Mouse (Mus musculus) heart, embryonic 14.5 days (tissue): ENCODE measurements around the gene Mepce. TPM values are rescaled to one million over a fixed set of nuclear protein-coding genes. Genes with fewer than 3 reads are reported as not detected.

Experiments
- ATAC-seq: fragments of 200-750 bp; cut with Nextera tagmentation; 2 replicates; pipeline ENCODE4 v1.8.0; 2017; ENCODE audit warnings: low read depth, moderate TSS enrichment; ENCODE audit not compliant: insufficient number of reproducible peaks, insufficient read depth, low FRiP score
- H3K27ac ChIP-seq, 2 experiments: fragments of 200-500 bp in 1 of 2; fragments of 300-500 bp in 1 of 2; sonication (generic) in 1 of 2; replicated peaks in 1 of 2; 2 replicates each; pipeline ENCODE4 v1.5.1; 2012 to 2014; ENCODE audit warnings: low read depth in 2 of 2, low read length in 2 of 2, control low read depth in 1 of 2, mild to moderate bottlenecking in 1 of 2, mixed read lengths in 1 of 2; ENCODE audit not compliant: control insufficient read depth in 1 of 2, insufficient read depth in 1 of 2
- H3K27me3 ChIP-seq: fragments of 300-500 bp; sonication (generic); 2 replicates; pipeline ENCODE4 v1.6.1; 2014; ENCODE audit warnings: mild to moderate bottlenecking, low read length, control low read depth; ENCODE audit not compliant: control insufficient read depth, insufficient read depth
- H3K36me3 ChIP-seq: fragments of 300-500 bp; sonication (generic); 2 replicates; pipeline ENCODE4 v1.6.1; 2014; ENCODE audit warnings: mild to moderate bottlenecking, control low read depth, low read length, mixed read lengths; ENCODE audit not compliant: control insufficient read depth, insufficient read depth
- H3K4me1 ChIP-seq, 2 experiments: fragments of 200-500 bp in 1 of 2; fragments of 300-500 bp in 1 of 2; sonication (generic) in 1 of 2; 2 replicates each; pipeline ENCODE4 v1.6.1; 2012 to 2014; ENCODE audit warnings: low read length in 2 of 2, control low read depth in 1 of 2, mixed read lengths in 1 of 2; ENCODE audit not compliant: control insufficient read depth in 2 of 2, insufficient read depth in 2 of 2
- H3K4me2 ChIP-seq: fragments of 300-500 bp; sonication (generic); 2 replicates; pipeline ENCODE4 v1.6.1; 2014; ENCODE audit warnings: mild to moderate bottlenecking, low read length
- H3K4me3 ChIP-seq, 2 experiments: fragments of 200-500 bp in 1 of 2; fragments of 300-500 bp in 1 of 2; sonication (generic) in 1 of 2; 2 replicates each; pipeline ENCODE4 v1.5.1; 2012 to 2014; ENCODE audit warnings: low read length in 2 of 2, mild to moderate bottlenecking in 2 of 2, control low read depth in 1 of 2, low read depth in 1 of 2, moderate library complexity in 1 of 2; ENCODE audit not compliant: control insufficient read depth in 1 of 2, insufficient read depth in 1 of 2
- H3K9ac ChIP-seq: fragments of 300-500 bp; sonication (generic); 2 replicates; pipeline ENCODE4 v1.6.1; 2014; ENCODE audit warnings: mild to moderate bottlenecking, low read length
- H3K9me3 ChIP-seq: fragments of 300-500 bp; sonication (generic); 2 replicates; pipeline ENCODE4 v1.6.1; 2016; ENCODE audit warnings: low read length, control low read depth; ENCODE audit not compliant: control insufficient read depth
- WGBS: fragments of 180-500 bp; shearing (Covaris S2); extraction: QIAGEN DNeasy Blood & Tissue Kit; methylation state at CpG from one replicate; pipeline ENCODE4 v1.1.7; 2014; 5-methylcytosine and 5-hydroxymethylcytosine counted together
- polyA plus RNA-seq: library from polyadenylated mRNA; unstranded; fragments of >200 nt; fragmentation: Nextera tagmentation; extraction: Ambion mirVana; gene quantifications from 2 replicates; pipeline ENCODE4 v1.2.1, GENCODE M21; 2014

Gene Mepce
- polyA plus RNA-seq, 1 experiment from 2014 or later: 9.2 TPM

DNA sequence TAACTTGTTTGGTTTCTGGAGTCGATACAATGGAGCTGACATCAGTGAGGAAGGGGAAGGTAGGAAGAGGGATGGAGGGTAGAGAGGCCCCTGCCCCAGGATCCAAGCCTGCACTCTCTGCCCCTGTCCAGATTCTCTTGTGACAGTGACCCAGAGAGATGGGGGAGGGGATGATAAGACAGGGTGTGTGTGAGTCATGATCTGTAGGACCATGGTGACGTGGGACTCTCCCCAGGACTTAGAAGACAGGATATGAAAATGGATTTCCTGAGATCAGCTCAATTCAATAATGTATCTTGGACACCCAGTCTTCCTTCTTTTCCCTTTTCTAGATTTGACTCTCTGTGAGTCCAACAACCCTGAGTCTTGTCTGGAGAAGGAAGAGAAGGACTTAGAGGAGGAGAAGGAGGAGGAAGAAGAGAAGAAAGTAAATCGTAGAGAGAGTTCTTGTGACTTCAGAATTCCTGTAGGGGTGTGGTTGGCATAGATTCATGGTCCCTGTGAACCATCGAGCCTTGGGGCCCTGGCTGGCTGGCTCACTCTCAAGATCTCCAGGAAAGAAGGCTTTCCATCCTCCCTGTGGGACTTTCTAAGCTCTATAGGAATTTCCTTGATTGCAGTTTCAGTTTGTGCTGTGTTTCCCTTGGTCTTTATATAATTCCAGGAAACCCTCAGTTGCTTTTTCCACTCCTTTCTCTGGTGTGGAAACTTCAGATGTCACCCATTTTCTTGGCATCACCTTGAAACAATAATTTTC lies 30.2 kb upstream of the Mepce start:
- H3K4me2 ChIP-seq: no peak overlapping the region
- no peak overlapping the region for H3K4me3 ChIP-seq
- H3K36me3 ChIP-seq: no peaks in the 10 kb centered on the region
- no peaks in the 10 kb centered on the region for H3K9me3 ChIP-seq
- ATAC-seq: no peak; the same call in 1 of the 2 replicates
- no peak overlapping the region for H3K9ac ChIP-seq
- H3K27me3 ChIP-seq: no peaks in the 10 kb centered on the region
- peak overlapping the region; percentile 54 to 60; a peak in 3 of 4 replicates for H3K27ac ChIP-seq
- WGBS: 49% methylated on average over 4 of the region's 4 CpGs
- H3K4me1 ChIP-seq: no peaks in the 10 kb centered on the region

DNA sequence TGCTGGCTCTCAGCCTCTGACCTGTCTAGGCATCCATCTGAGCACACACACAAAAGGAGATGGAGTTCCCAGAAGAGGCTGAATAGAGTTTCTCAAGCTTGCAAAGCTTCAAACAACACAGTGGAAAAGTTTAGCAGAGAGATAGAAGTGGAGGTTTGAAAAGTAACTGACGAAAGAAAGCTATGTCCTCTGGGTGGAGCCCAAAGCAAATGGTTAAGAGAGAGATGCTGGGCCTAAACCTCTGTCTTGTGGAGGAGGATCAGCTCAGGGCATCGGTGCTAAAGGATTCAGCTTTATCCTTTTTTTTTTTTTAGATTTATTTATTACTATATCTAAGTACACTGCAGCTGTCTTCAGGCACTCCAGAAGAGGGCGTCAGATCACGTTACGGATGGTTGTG lies 20.9 kb upstream of the Mepce start:
- 80% methylated on average over 5 of the region's 5 CpGs for WGBS
- ATAC-seq: no peak
- no peaks in the 10 kb centered on the region for H3K4me1 ChIP-seq
- no peaks in the 10 kb centered on the region for H3K27me3 ChIP-seq
- H3K9ac ChIP-seq: no peak overlapping the region
- H3K4me2 ChIP-seq: no peak overlapping the region
- H3K4me3 ChIP-seq: no peak overlapping the region
- H3K27ac ChIP-seq: no peak overlapping the region
- no peaks in the 10 kb centered on the region for H3K9me3 ChIP-seq
- H3K36me3 ChIP-seq: no peaks in the 10 kb centered on the region

DNA sequence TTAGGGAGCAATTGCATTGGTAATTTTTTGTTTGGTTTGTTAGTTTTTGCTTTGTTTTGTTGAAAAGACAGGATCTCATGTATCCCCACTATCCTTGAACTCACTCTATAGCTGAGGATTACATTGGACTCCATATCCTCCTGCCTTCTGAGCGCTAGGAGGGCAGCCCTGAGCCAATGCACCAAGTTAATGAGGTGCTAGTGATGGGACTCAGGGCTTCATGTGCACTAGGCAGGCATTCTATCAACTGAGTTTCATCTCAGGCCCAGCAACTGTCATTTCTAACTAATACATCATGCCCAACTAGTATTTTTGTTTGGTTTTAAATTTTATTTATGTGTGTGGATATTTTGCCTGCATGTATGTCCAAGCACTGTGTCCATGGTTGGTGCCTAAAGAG lies 18.7 kb upstream of the Mepce start:
- Histone ChIP-seq H3K9ac (no peak overlapping the region), H3K4me2 (no peak overlapping the region), H3K9me3 (no peaks in the 10 kb centered on the region), H3K27ac (no peak overlapping the region), H3K4me3 (no peak overlapping the region), H3K27me3 (no peaks in the 10 kb centered on the region), H3K4me1 (no peaks in the 10 kb centered on the region), H3K36me3 (no peaks in the 10 kb centered on the region)
- ATAC-seq: no peak
- WGBS: 71% methylated on average over 1 of the region's 1 CpGs

DNA sequence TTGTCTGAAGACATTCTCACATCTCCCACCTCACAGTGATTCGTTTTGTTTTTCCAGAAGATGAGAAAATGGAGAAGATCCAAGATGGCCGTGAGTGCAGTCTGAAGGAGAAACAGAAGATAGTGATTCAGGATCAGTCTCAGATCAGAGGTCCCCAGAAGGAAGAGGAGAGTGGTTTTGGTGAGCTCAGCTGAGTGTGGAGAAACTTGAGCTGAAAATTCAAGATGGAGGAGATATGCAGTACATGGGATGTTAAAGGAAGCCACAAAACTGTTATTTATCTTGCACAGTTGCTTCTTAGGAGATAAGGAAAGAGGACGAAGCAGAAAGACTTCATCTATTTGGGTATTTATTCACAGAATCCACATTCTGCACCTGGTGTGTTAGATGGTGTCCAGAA lies 13.5 kb upstream of the Mepce start:
- no peak overlapping the region for H3K27ac ChIP-seq
- peaks cover 0 to 2% of the 10 kb centered on the region in 2 experiments; a peak in 2 of 4 replicates for H3K4me1 ChIP-seq
- ATAC-seq: no peak
- H3K27me3 ChIP-seq: no peaks in the 10 kb centered on the region
- 57% methylated on average over 3 of the region's 3 CpGs for WGBS
- no peak overlapping the region for H3K9ac ChIP-seq
- H3K9me3 ChIP-seq: no peaks in the 10 kb centered on the region
- H3K4me2 ChIP-seq: no peak overlapping the region
- no peak overlapping the region for H3K4me3 ChIP-seq
- H3K36me3 ChIP-seq: no peaks in the 10 kb centered on the region

DNA sequence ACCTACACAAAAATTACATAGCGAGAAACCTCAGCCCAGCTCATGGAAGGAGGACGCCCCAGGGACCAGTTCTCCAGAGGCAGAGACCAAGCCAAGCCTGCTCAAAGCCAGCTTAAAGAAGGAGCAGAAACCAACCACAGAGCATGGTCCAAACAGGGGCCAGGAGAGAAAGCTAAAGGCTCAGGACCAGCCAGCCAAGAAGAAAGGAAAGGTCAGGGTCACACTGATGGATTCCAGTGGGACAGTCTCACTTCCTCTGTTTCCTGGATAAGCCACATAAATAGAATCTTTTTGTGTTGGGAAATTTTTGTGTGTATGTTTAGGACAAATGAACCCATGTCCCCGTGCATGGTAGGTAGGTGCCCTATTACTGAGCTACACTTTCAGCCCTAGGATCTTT lies 9.2 kb upstream of the Mepce start:
- Histone ChIP-seq H3K9me3 (no peaks in the 10 kb centered on the region), H3K27me3 (no peaks in the 10 kb centered on the region), H3K4me2 (no peak overlapping the region), H3K4me3 (no peak overlapping the region), H3K9ac (no peak overlapping the region), H3K4me1 (peaks cover 0 to 2% of the 10 kb centered on the region in 2 experiments; a peak in 2 of 4 replicates), H3K36me3 (no peaks in the 10 kb centered on the region), H3K27ac (no peak overlapping the region)
- ATAC-seq: no peak
- 74% methylated on average over 3 of the region's 3 CpGs for WGBS

DNA sequence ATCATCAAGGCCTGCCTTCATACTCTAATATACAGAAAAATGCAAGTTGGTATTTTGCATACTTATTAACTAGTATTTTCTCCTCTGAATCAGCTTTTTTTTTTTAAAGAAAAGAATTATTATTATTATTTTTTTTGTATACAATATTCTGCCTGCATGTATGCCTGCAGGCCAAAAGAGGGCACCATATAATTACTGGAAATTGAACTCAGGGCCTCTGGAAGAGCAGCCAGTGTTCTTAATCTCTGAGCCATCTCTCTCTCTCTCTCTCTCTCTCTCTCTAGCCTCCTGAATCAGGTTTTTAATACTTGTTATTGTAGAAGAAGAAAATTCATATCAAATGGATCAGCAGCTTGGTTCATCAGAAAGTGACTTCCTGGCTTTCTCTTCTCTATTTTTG lies 4.1 kb upstream of the Mepce start:
- H3K4me2 ChIP-seq: no peak overlapping the region
- no peak overlapping the region for H3K4me3 ChIP-seq
- no peak overlapping the region for H3K27ac ChIP-seq
- H3K9ac ChIP-seq: no peak overlapping the region
- no peaks in the 10 kb centered on the region for H3K27me3 ChIP-seq
- H3K9me3 ChIP-seq: no peaks in the 10 kb centered on the region
- no peak for ATAC-seq
- H3K36me3 ChIP-seq: no peaks in the 10 kb centered on the region
- H3K4me1 ChIP-seq: peaks cover 3 to 8% of the 10 kb centered on the region in 2 experiments

DNA sequence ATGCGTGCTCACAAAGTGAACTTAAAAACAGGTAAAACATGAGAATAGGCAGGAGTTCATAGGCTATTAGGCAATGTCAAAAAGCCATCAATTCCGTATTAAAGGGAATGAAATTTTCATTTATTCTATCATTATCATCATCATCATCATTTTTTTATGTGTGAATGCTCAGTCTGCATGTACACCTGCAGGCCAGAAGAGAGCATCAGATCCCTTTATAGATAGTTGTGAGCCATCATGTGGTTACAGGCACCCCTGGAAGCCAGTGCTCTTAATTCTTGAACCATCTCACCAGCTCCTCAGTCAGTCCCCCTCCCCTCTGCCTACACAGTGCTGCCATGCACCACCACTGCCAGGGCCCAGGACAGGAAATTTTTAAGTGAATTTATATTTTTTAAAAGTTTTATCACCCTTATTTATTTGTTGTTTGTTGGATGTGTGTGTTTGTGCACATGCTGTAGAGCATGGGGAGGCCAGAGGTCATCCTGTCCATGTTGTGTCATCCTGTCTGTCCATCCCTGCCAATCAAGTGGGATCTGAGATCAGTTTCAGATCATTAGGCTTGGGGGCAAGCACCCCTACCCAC lies 1.6 kb upstream of the Mepce start:
- H3K4me3 ChIP-seq: no peak overlapping the region
- H3K27me3 ChIP-seq: no peaks in the 10 kb centered on the region
- H3K36me3 ChIP-seq: peaks cover 9% of the 10 kb centered on the region
- ATAC-seq: no peak
- H3K9ac ChIP-seq: no peak overlapping the region
- no peak overlapping the region for H3K27ac ChIP-seq
- no peaks in the 10 kb centered on the region for H3K9me3 ChIP-seq
- no peak overlapping the region for H3K4me2 ChIP-seq
- 94% methylated on average over 2 of the region's 2 CpGs for WGBS
- H3K4me1 ChIP-seq: peaks cover 15 to 19% of the 10 kb centered on the region in 2 experiments
